Mouse (Mus musculus): ENCODE measurements at regions not wholly inside any gene's neighbourhood (a gene's known extent, or its start where the extent isn't known, plus 50 kb on each side); places are given as distances from the start of the nearest gene placed in this dataset.

DNA sequence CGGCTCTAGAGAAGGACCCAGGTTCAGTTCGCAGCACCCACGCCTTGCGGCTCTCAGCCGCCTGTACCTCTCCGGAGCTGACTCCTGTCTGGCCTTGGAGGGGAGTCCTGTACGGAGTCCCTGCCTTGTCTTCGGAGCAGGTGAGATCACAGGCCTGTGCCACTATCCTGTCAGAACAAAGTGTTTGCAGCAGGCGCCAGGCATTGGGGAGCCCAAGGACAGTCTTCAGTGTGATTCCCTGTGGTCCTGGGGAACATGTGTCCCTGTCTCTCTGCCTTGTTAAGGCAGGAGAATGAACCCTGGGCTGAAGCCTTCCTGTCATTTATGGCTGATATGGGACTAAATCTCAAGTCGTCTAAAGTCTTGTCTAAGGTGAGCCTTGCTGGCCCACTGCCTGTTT is 176.5 kb downstream of the Vrk1 start:
- DNase-seq (ENCODE audit: low spot score) = no peak

DNA sequence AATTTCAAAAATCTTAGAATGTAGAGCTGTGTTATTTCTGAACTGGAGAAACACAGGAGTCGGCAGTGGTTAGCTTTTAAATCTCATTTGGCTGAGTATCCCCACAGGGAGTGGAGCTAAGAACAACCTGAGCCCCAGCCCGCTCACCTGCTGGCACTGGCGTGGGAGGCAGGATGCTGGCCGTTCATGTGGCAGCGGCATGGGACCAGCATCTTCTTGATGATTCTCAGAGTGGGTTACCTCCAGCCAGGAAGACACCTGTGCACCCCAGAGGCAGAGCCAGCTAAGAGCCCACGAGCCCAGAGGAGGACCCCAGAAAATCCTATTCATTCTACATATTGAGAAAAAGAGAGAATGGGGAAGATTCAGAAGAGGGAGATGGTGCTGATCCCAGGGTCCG is 181.7 kb downstream of the Vrk1 start:
- DNase-seq (ENCODE audit: low spot score) = no peak

DNA sequence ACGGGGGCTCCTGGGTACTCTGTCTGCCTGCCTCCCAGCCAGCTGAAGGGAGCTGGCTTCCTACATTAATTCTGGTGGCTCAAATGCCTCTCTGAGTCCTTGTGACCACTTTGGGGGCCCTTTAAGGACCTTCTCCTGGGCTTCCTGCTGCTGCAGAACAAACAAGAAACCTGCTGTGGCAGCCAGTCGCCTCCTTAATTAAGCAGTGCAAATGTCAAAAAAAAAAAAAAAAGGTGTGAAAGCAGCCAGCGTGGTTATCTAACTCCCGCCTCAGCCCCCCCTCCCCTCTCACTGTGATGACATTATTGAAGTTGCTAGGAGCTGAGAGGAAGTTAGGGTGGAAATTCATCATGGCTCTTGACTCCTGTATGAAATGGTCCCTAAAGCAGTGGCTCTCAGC is 189.3 kb downstream of the Vrk1 start:
- DNase-seq (ENCODE audit: low spot score) = no peak

DNA sequence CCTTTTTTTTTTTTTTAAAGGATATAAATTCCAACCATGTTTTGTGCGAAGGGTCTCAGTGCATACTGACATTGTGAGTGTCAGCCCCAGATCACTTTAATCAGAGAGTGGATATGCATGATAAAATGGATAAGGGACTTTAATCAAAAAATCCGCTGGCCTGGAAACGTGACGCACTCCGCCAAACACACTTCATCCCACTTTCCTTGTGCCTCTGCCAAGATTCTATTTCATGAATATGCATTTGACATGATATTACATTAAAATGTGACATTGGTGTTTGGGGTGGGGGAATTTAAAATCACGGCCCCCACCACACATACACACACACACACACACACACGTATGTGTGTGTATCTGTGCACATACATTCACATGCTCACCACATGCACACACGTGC is 193.5 kb downstream of the Vrk1 start:
- DNase-seq (ENCODE audit: low spot score) = no peak

DNA sequence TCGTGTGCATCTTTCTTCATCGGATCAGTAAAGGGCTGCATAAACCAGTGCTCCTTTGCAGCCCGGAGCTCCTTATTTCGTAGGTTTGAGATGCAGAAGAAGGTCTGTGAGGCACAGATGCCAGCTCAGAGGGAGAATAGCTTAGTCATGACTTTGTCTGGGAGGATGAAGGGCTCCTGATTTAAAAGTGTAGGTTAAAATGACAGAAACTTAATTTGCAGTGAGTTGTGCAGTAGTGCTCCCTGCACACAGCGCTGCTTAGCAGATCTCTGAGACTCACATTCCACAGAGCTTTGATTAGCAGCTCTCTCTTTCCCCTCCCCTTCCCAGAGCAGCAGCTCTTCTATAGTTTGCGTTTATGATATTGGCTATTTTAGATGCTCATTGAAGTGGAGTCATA is 200.9 kb downstream of the Vrk1 start:
- DNase-seq (ENCODE audit: low spot score) = no peak

DNA sequence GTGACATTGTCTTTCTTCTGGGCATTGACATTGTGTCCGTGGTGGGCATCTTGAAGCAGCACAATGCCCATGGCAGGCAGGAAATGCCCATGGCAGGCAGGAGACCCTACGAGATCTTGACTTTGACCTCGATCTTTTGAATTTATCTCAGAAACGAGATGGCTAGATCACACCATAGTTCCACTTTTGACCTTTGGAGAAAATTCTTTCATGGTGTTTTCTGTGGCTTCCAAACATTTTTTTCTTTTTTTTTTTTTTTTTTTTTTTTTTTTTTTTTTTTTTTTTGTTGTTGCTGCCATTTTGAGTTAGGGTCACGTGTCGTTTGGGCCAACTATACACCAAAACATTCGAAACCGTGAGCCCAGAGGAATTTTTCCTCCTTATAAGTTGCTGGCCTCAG is 201.5 kb downstream of the Vrk1 start:
- no peak for DNase-seq (ENCODE audit: low spot score)

DNA sequence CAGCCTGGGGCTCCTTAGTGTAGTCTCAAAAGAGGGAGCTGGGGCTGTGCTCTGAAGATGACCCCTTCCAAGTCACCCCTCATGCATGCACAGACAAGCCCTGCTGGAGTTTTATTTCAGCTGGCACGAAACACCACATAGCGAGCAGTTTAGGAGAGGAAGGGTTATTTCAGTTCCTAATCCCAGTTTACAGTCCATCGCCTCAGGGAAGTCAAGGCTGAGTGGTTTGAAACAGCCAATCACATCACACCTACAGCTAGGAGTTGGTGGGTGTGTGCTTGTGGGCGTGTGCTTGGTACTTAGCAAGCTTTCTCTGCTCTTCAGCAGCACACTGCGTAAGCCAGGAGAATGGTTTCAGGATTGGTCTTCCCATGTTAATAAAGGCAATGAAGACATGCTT is 202.4 kb downstream of the Vrk1 start:
- DNase-seq (ENCODE audit: low spot score) = no peak

DNA sequence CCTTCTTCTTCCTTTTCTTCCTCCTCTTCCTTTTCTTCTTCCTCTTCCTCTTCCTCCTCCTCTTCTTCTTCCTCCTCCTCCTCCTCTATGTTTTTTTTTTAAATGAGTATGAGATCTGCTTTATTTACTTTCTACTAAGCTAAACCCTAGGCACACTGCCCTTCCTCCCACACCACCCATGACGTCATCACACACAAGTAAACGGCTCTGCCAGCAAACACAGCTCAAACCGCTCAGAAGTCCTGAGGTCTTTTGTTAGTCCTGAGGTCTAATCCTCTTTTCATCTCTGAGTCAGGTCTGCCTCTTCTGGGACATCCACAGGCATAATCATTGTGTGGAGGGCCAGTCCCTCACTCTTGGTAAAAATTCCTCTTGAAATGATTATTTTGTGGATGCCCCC is 210.0 kb downstream of the Vrk1 start:
- DNase-seq (ENCODE audit: low spot score) = no peak

DNA sequence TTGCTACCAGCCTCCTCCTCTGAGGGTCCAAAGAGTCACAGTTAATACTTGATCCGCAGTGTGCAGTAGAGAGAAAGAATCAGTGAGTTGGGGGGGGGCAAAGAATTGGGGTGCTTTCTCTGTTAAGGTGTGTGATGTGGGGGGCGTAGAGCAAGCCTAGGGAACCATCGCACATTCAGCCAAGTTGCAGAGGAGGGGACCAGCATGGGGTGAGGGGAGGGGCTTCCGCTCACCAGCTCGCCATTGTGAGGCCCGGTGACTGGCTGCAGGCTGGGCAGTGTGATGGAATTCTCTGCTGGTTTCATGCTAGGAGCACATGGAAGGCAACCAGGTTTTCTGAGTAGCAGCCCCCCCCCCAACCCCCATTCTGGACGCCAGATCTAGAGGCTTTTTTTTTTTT is 216.2 kb downstream of the Vrk1 start:
- no peak for DNase-seq (ENCODE audit: low spot score)

DNA sequence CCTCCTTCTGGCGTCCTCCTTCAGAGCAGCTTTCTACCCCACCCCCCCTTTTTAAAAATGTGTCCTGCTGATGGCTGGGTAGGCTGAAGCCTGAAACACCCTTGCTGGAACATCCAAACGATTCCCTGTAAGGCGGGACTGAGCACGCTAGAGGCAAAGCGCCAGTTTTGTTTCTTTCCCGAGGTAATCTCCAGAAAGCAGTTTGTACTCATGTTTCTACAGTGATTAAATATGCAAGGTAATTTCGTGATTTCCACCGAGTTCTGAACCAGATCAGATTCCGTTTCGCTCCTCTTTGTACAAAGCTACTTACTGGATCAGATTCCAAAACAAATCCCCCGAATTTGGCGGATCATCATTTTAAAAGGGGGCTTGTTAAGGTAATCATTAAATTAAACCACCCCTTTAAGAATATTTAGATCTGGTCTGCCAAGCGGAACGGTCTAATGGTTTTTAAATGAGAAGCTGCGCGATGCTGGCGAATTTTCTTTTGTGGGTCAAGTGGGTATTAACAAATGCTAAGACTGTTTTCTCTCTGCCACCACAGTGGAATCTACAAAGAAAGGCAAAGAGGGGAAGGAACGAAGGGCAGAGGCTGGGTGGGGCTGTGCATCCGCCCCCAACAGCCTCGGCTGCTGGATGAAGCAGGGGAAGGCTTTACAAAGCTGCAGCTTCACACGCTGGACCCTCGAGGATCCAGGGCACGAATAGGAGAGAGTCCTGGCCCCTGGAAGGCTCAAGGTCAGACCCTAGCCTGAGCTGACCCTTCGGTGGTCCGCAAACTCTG is 216.9 kb downstream of the Vrk1 start:
- DNase-seq (ENCODE audit: low spot score) = no peak

DNA sequence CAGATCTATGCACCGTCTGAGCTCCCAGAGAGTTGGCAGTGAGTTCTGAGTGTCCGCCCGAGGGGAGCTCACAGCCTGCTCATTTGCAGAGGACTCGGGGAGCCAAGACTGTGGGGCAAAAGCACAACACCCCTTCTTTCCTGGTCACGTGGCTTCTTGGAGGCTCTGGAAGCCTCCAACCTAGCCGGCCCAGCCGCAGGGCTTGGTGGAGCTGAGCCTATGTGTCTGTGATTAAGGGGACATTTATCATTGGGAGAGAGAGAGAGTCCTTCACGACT is 217.5 kb downstream of the Vrk1 start:
- DNase-seq (ENCODE audit: low spot score) = no peak

DNA sequence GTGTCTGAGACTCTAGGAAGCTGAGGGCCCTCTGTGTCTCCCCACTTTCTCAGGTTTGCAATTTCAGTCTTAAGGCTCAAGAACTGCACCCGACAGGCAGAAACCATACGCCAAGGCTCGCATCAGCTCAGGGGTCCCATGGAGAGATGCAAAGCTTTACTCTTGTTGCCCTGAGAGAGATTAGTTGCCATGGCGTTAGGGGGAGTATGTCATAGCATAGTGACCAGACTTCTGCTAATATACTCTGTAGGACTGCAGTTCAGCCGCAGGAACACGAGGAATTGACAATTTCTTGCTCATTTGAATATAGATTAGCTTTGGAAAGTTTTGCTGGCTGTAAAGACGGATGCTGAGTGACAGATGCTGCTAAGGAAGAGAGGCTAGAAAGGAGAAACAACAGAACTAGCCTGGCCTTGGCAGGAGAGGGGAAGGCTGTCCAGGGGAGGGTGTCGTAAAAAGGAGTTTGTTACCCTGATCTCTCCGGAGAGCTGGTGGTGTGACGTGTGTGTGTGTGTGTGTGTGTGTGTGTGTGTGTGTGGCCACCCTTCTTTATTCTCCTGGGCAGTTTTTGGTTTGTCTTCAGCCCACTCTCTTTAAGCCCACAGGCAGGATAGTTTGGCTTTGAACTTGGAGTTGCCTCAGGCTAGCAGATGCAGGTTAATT is 235.3 kb downstream of the Vrk1 start:
- no peak for DNase-seq (ENCODE audit: low spot score)

DNA sequence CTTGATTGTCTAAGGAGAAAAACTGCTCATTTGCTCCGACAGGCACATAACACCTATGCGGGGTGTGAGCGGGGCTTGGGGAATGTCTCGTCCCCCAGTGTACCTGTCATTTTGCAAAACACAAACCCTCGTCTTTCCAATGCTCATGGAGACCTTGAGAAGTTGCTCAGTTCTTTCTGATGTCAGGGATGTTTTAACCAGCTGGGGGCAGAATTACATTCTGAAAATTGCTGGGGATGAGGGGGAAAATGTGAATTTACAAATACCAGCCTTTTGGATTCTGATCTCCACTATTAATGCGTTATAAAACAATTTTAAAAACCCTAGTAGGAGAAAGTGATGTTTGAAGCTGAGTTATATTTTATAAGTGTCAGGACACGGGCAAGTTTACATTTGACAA is 263.6 kb downstream of the Vrk1 start:
- no peak for DNase-seq (ENCODE audit: low spot score)

DNA sequence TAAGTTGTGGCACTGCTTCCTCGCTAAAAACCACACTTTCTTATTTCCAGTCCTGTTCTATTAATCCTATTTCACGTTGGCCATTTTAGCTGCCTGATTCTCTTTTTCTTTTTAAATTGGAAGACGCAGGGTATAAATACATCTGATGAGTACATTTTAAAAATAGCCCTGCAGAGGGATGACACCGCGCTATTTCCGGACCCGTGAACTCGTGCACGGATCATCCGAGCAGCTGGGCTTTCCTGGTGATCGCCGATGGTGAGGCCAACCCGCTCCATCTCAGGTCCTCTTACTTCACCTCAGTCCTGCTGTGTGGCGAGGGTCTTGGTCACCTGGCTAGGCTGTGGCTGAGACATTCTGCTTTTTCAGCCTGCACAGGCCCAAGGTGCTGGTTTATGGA is 267.9 kb downstream of the Vrk1 start:
- DNase-seq (ENCODE audit: low spot score) = no peak

DNA sequence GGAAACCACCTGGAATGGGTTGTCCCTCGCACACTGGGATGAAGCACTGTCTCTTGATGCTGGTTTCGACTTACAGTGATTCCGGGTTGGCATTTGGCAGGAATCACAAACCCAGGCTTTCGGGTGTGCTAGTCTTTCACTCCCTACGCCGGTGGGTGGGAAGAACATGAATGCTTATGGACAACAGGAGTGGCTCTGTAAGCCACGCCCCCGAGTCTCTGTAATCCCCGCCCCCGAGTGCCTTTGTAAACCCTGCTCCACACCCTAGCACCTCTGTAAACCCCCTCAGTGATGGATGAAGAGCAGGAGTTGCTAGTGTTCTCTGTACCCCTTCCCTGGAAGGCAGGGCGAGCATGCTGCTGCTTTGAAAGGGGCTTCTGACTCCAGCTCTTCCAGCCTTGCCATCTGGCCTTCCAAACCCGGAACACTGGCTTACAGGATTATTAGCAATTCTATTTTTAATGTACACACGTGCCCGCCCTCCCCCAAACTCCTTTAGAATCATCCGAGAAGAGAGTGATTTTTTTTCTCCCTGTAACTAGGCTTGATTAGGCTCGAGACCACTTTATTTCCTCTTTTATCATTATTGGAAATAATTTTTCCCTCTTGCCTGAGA is 272.6 kb downstream of the Vrk1 start:
- DNase-seq (ENCODE audit: low spot score) = no peak

DNA sequence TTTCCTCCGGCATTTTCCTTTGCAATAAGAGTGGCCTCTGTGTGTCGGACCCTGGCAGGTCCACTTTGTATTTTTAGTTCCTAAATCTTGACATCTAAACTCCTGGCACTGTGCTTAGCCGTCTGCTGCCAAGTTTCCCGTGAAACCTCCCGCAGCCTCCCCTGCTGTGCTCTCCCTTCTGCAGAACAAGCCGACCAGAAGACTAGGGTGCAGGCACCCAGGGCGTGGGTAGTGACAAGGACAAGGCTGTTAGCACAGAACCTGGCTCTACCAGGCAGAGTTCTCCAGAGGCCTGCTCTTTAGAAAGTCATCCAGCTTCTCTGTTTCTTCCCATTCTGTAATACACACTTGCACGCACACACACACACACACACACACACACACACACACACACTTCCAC is 274.8 kb downstream of the Vrk1 start:
- DNase-seq (ENCODE audit: low spot score) = no peak

DNA sequence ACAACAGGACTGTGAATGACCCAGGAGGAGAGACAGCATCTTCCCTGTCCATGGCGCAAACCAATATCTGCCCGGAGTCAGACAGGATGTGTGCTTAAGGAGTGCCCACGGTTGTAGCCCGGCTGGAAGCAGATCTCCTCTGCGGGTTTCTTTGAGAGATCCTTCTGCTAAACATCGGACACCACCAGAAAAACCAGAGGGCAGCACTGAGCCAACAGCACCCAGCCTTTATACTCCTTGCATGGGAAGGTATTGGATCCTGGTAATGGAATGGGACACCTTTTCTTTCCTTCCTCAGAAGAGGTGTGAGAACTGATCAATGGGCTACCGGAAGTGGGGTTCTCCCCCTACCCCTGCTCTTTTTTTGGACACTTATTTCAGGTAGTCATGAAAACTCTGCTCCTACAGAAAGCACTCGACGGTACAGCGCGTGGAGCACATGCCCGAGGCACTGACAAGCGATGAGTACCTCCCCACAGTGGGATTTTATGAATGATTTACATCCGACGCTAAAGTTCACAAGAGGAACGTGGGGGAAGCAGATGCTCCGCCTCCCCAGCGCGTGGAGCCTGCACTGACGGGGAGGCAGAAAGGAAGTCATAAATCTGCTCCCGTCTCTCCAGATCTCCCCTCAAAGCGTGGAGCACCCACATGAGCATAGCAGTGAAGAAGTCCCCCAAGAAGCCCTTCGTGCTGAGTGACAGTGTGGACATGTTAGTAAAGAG is 278.9 kb downstream of the Vrk1 start:
- no peak for DNase-seq (ENCODE audit: low spot score)

DNA sequence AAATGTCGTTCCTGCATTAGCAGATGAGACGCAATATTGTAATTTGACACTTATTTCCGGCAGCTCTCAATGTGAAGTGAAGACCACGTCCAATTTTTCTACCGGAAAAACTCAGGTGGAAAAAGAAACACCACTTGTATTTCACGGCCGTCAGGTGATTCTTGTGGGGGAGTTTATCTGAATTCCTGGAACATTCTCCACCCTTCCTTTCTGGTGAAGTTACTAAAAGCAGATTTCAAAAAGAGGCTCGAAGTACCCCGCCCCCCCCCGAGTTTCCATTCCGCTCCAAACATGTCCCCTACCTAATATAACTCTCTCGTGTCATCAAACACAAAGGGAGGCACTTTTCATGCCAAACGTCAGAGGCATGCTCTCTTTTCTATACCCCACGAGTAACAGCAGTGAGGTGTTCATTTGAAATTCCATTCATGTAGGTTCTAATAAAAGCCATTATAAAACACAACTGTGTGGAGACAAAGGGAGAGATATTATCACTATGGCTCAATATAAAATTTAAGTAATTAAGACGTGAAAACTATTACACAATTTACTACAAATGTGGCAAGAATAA is 281.5 kb downstream of the Vrk1 start:
- DNase-seq (ENCODE audit: low spot score) = no peak

DNA sequence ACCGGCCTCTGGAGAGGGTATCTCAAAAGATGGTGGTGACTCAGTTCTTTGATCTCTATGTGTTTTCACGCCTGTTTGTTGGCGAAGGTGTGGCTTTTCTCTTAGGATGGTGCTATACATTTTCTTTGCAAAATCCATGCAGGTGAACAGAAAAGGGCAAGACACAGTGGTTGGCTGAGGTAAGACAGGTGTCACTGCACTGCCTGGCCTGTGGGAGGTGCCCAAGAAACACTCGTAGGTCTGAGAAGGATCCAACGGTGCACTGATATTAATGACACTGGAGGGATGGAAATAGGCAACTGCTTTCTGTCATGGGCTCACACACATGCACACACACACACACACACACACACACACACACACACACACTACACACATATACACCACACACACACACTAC is 283.1 kb downstream of the Vrk1 start:
- DNase-seq (ENCODE audit: low spot score) = no peak

DNA sequence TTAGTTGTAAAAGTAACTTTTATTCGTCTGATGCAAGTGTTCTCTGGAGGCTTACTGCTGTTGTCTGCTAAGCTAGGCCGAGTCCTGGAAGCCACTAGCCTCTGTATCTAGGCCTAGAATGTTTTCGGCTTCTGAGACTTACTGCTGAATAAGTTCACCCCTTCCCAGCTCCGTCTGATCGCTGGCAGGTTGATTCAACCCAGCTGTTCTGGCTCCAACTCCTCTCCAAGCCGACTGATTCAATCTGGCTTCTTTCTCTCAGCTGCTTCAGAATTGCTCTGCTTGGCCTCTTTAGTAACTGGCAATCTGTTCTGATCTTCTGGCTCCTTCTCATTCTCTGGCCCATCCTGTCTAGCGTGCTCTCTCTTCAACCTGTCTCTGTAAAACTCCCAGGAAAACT is 285.6 kb downstream of the Vrk1 start:
- DNase-seq (ENCODE audit: low spot score) = no peak

DNA sequence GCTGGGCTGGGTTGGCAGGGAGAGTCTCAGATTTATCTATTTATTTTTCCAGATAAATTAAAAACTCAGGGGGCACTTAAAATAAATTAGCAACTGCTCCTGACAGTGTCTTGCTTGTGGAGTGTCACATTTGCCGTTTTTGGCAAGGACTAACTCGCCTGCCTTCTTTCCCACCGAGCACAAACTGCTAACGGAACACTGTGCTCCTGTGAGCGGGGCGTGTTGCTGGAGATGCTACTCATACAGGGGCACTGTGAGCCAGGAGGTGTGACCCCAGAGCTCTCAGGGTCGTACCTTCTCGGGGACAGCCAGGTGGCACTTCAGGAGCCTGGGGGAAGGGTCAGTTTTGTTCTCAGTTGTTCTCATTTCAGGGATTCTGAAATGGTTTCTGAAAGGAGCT is 292.6 kb downstream of the Vrk1 start:
- DNase-seq (ENCODE audit: low spot score) = no peak

DNA sequence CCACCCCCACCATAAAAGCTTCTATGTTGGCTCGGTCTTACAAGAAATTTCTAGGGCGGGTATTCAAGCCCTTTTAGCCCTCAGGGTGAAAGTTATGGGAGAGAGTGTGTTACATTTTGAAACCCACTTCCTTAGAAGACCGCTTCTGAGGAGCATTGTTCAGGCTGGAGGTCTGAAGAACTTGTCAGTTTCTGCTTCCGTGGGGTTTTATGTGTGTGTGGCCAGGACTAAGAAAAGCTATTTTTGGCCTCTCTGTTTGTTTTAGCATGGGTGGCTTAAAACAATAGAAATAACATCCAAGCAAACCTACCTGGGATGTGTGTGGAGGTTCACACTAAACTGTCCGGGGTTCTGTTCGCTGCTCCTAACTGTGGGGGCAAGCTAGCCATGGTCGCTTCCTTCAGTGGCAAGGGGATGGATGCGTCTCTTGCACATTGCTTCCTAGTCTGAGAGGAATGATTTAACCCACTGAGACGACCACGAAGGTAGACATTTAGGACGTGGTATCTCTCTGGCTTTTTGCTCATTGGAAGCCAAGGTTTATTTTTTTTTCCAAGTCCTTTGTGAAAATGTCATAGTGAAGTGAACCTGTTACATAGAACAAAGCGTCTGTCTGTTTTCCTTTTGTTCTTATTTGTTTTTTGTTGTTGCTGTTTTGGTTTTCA is 298.4 kb downstream of the Vrk1 start:
- no peak for DNase-seq (ENCODE audit: low spot score)

All from testis, postnatal 14 days (tissue).